Mouse (Mus musculus): ENCODE data around the gene Vwa3b.

Gene Vwa3b

GRCm38 (mm10) chr1:37115847-37116246 is 89.5 kb downstream of the Vwa3b start:
- no peak for DNase-seq (ENCODE audit: extremely low read depth, insufficient read length, low spot score)

- DNase-seq (ENCODE audit: extremely low read depth, insufficient read length, low spot score), result no peak
Measured at GRCm38 (mm10) chr1:37116574-37116973, 90.2 kb downstream of the Vwa3b start.

- DNase-seq (ENCODE audit: extremely low read depth, insufficient read length, low spot score), result no peak
Measured at GRCm38 (mm10) chr1:37117964-37118363, 91.6 kb downstream of the Vwa3b start.

GRCm38 (mm10) chr1:37122306-37122705 is 95.9 kb downstream of the Vwa3b start:
- peak; percentile 28 for DNase-seq (ENCODE audit: extremely low read depth, insufficient read length, low spot score)

GRCm38 (mm10) chr1:37122798-37123197 is 96.4 kb downstream of the Vwa3b start:
- DNase-seq (ENCODE audit: extremely low read depth, insufficient read length, low spot score), result no peak

- DNase-seq (ENCODE audit: extremely low read depth, insufficient read length, low spot score), result no peak
Measured at GRCm38 (mm10) chr1:37124696-37125349, 98.4 kb downstream of the Vwa3b start.

- no peak for DNase-seq (ENCODE audit: extremely low read depth, insufficient read length, low spot score)
Measured at GRCm38 (mm10) chr1:37130012-37130570, 103.7 kb downstream of the Vwa3b start.

GRCm38 (mm10) chr1:37131146-37131545 is 104.8 kb downstream of the Vwa3b start:
- DNase-seq (ENCODE audit: extremely low read depth, insufficient read length, low spot score), result no peak

- no peak for DNase-seq (ENCODE audit: extremely low read depth, insufficient read length, low spot score)
Measured at GRCm38 (mm10) chr1:37132433-37132832, 106.0 kb downstream of the Vwa3b start.

GRCm38 (mm10) chr1:37145966-37146365 is 119.6 kb downstream of the Vwa3b start:
- DNase-seq (ENCODE audit: extremely low read depth, insufficient read length, low spot score), result no peak

GRCm38 (mm10) chr1:37149866-37150265 is 123.5 kb downstream of the Vwa3b start:
- DNase-seq (ENCODE audit: extremely low read depth, insufficient read length, low spot score), result no peak

GRCm38 (mm10) chr1:37151896-37152295 is 125.5 kb downstream of the Vwa3b start:
- DNase-seq (ENCODE audit: extremely low read depth, insufficient read length, low spot score), result no peak

GRCm38 (mm10) chr1:37166066-37166465 is 139.7 kb downstream of the Vwa3b start:
- no peak for DNase-seq (ENCODE audit: extremely low read depth, insufficient read length, low spot score)

- no peak for DNase-seq (ENCODE audit: extremely low read depth, insufficient read length, low spot score)
Measured at GRCm38 (mm10) chr1:37167918-37168317, 141.5 kb downstream of the Vwa3b start.

GRCm38 (mm10) chr1:37177874-37178273 is 151.5 kb downstream of the Vwa3b start:
- DNase-seq (ENCODE audit: extremely low read depth, insufficient read length, low spot score), result no peak

GRCm38 (mm10) chr1:37179852-37180251 is 153.5 kb downstream of the Vwa3b start:
- no peak for DNase-seq (ENCODE audit: extremely low read depth, insufficient read length, low spot score)

GRCm38 (mm10) chr1:37187050-37187449 is 160.7 kb downstream of the Vwa3b start:
- DNase-seq (ENCODE audit: extremely low read depth, insufficient read length, low spot score), result no peak

GRCm38 (mm10) chr1:37194607-37195006 is 168.2 kb downstream of the Vwa3b start:
- no peak for DNase-seq (ENCODE audit: extremely low read depth, insufficient read length, low spot score)

- DNase-seq (ENCODE audit: extremely low read depth, insufficient read length, low spot score), result no peak
Measured at GRCm38 (mm10) chr1:37201406-37201805, 175.0 kb downstream of the Vwa3b start.

GRCm38 (mm10) chr1:37207743-37208142 is 181.3 kb downstream of the Vwa3b start:
- no peak for DNase-seq (ENCODE audit: extremely low read depth, insufficient read length, low spot score)

GRCm38 (mm10) chr1:37212375-37212774 is 186.0 kb downstream of the Vwa3b start:
- DNase-seq (ENCODE audit: extremely low read depth, insufficient read length, low spot score), result no peak

- DNase-seq (ENCODE audit: extremely low read depth, insufficient read length, low spot score), result no peak
Measured at GRCm38 (mm10) chr1:37214144-37214543, 187.7 kb downstream of the Vwa3b start, which contains the start of gene Cnga3. Gene Cnga3 (plus strand): TSS chr1:37214434.

All from 3134 (cell line).